Mouse (Mus musculus) lung, postnatal 25 days (tissue): Measurements from ENCODE around the gene Pzp.

Source experiments
- DNase-seq: peaks from one replicate; pipeline ENCODE4 v3.0.0; 2022; ENCODE audit warnings: low spot score

Gene Pzp

GRCm38 (mm10) chr6:128436356-128437005 lies 90.0 kb downstream of the Pzp start:
- DNase-seq, result no peak

GRCm38 (mm10) chr6:128435474-128435873 lies 91.0 kb downstream of the Pzp start:
- peak; percentile 88 for DNase-seq
